Mouse (Mus musculus) erythroblast, embryonic 14.5 days (primary cell): ENCODE measurements around the gene Atg7.
A peak's percentile ranks its signal among the peaks of the same experiment; 100 is the strongest.

Experiments used
- GATA1 ChIP-seq: IDR thresholded peaks from 2 replicates; pipeline ENCODE4 v1.6.1; 2012; ENCODE audit warnings: low read length, inconsistent platforms, mixed read lengths
- TAL1 ChIP-seq: IDR thresholded peaks from 3 replicates; pipeline ENCODE4 v1.6.1; 2012; ENCODE audit warnings: low read length, inconsistent platforms, mixed read lengths

DNA sequence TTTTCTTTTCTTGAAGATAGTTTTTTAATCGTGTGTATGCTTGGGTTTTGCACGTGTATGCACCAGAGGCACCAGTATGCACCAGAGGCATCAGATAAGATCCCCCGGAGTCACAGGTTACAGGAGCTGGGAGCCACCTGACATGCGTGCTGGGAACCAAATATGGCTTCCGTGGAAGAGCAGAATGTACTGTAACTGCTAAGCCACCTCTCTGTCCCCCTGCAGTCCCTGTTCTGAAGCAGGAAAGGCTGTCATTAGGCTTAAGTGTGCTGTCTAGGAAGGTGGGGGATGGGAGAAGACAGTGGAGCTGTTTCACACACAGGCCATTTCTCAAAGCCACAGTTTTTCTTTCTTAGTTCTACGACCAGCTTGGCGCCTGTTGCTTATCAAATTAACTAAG lies 205.9 kb downstream of the Atg7 start:
- TF ChIP-seq GATA1 (0 out of 2 replicates have a peak, but pooled peaks have one; percentile 10), TAL1 (no peak)
